Mouse (Mus musculus) midbrain, embryonic 10.5 days (tissue): ENCODE measurements around the gene Tex36. TPM values are rescaled to one million over a fixed set of nuclear protein-coding genes. Genes with fewer than 3 reads are reported as not detected.

ENCODE experiments used
- DNase-seq: peaks from one replicate; pipeline ENCODE4 v3.0.0-alpha.2; 2017; ENCODE audit warnings: low spot score
- H3K27ac ChIP-seq: fragments of 300-500 bp; sonication (generic); replicated peaks from 2 replicates; pipeline ENCODE4 v1.5.1; 2016; ENCODE audit warnings: mild to moderate bottlenecking
- H3K27me3 ChIP-seq: fragments of 300-500 bp; sonication (generic); 2 replicates; pipeline ENCODE4 v1.6.1; 2016; ENCODE audit warnings: low read depth, mild to moderate bottlenecking; ENCODE audit not compliant: poor library complexity, severe bottlenecking
- H3K36me3 ChIP-seq: fragments of 300-500 bp; sonication (generic); 2 replicates; pipeline ENCODE4 v1.6.1; 2016; ENCODE audit warnings: mild to moderate bottlenecking, moderate library complexity
- H3K4me1 ChIP-seq: fragments of 300-500 bp; sonication (generic); 2 replicates; pipeline ENCODE4 v1.6.1; 2016
- H3K4me3 ChIP-seq: fragments of 300-500 bp; sonication (generic); 2 replicates; pipeline ENCODE4 v1.5.1; 2016; ENCODE audit warnings: mild to moderate bottlenecking, moderate library complexity
- H3K9me3 ChIP-seq: fragments of 300-500 bp; sonication (generic); replicated peaks from 2 replicates; pipeline ENCODE4 v1.6.1; 2016; ENCODE audit warnings: mild to moderate bottlenecking
- WGBS: fragments of 180-500 bp; shearing (Covaris S2); methylation state at CpG from one replicate; pipeline ENCODE4 v1.1.7; 2016; 5-methylcytosine and 5-hydroxymethylcytosine counted together
- polyA plus RNA-seq: library from polyadenylated mRNA; unstranded; fragments of >200 nt; fragmentation: Nextera tagmentation; extraction: Ambion mirVana; gene quantifications from 2 replicates; pipeline ENCODE4 v1.2.1, GENCODE M21; 2016

Tex36 gene
- polyA plus RNA-seq, 1 experiment from 2014 or later, result not detected

GRCm38 (mm10) chr7:133612981-133613380 lies 11.0 kb upstream of the Tex36 start:
- H3K27ac ChIP-seq, result no peak overlapping the region
- H3K4me1 ChIP-seq, result peaks cover 12% of the 10 kb centered on the region; the same call in 1 of the 2 replicates
- no peak for DNase-seq
- H3K36me3 ChIP-seq, result no peaks in the 10 kb centered on the region
- no peaks in the 10 kb centered on the region for H3K27me3 ChIP-seq
- WGBS, result 81% methylated on average over 2 of the region's 2 CpGs
- H3K9me3 ChIP-seq, result no peaks in the 10 kb centered on the region
- no peak overlapping the region for H3K4me3 ChIP-seq

DNA sequence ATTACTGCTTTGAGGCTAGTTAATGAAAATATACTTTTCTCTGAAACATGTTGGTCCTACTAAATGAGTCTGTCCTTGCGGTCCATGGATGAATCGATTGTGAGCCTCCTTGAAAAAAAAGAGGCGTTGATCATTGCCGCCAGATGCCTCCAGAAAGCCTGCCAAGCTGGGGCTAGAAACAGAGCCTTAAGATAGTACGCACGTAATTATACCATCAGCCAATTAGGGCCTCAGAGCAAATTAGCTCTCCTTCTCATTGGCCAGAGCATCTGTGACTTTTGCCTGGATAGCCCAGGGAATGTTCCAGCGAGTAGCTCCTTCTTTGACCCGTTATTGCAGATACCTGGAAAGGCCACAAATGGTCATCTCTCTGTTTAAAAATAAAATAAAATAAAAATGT lies 7.6 kb upstream of the Tex36 start:
- 90% methylated on average over 8 of the region's 8 CpGs for WGBS
- DNase-seq, result no peak
- Histone ChIP-seq H3K27ac (no peak overlapping the region), H3K27me3 (no peaks in the 10 kb centered on the region), H3K4me1 (peaks cover 13% of the 10 kb centered on the region), H3K4me3 (no peak overlapping the region), H3K9me3 (no peaks in the 10 kb centered on the region), H3K36me3 (no peaks in the 10 kb centered on the region)

DNA sequence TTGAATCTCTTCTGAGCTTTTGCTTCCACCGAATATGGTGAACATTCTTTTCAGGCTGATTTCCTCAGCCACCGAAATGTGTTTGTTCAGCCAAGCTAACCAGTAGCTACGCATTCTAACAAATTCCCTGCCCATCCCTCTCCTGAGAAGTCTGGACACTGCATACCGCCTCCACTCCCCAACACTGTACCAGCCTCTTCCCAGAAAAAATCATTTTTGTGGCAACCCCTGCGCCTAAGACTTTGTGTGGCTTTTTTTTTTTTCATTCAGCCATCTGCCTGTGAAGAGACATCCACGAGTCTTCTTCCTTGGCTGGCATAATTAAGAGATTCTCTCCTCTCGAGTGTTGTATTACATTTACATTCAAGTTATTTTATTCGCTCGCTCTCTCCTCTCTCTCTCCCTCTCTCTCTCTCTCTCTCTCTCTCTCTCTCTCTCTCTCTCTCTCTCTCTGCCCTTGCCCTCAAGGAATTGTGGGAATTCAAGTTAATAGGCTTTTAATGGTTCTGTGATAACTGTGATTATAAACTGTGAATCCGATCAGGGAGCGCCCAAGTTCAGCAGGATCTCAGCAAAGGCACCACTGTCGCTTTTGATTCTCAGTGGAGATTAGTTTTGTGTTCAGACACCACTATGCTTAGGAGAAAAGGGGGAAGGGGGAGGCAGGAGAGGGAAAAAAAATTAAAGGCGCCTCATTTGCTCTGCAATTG lies 6.8 kb upstream of the Tex36 start:
- no peaks in the 10 kb centered on the region for H3K36me3 ChIP-seq
- H3K9me3 ChIP-seq, result no peaks in the 10 kb centered on the region
- H3K4me3 ChIP-seq, result no peak overlapping the region
- DNase-seq, result no peak
- 75% methylated on average over 13 of the region's 13 CpGs for WGBS
- 0 out of 2 replicates have a peak overlapping the region, but pooled peaks have one; percentile 17 for H3K27ac ChIP-seq
- H3K4me1 ChIP-seq, result peaks cover 13% of the 10 kb centered on the region
- H3K27me3 ChIP-seq, result no peaks in the 10 kb centered on the region

DNA sequence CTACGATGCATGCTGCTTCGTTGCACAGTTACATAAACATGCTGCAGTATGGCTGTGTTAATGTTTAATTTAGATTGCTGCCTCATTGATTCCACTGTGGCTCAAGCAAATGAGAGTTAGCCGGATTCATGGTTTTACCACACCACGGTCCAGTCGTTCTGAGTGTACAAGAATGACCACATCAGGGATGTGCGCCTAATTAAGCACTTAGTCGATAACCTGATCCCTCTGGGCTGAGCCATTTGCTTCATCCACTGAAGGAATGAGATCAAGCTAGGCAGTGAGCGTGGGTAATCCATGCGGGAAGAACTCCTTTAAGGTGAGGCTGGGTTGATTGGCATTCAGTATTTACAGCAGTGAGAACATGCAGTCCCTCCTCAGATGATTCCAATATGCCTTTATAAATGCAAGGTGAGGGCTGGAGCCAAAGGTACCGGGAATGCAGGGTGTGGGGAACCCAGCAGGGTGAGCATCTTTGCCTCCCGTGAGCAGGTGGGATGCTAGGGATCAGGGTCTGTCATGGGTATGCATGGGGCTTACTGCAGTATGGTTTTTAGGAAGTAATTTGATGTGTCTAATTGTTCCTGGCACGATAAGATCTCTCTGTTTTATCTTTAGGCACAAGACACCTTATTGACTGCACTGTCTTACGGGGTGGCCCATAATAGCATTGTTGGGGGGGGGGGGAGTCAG lies 6.1 kb upstream of the Tex36 start:
- H3K27ac ChIP-seq, result peak overlapping the region; percentile 17; the same call in 1 of the 2 replicates
- no peaks in the 10 kb centered on the region for H3K9me3 ChIP-seq
- WGBS, result 81% methylated on average over 13 of the region's 13 CpGs
- no peak overlapping the region for H3K4me3 ChIP-seq
- no peaks in the 10 kb centered on the region for H3K27me3 ChIP-seq
- DNase-seq, result no peak
- peaks cover 13% of the 10 kb centered on the region for H3K4me1 ChIP-seq
- H3K36me3 ChIP-seq, result no peaks in the 10 kb centered on the region

GRCm38 (mm10) chr7:133607331-133607730 lies 5.4 kb upstream of the Tex36 start:
- Histone ChIP-seq H3K9me3 (no peaks in the 10 kb centered on the region), H3K4me3 (no peak overlapping the region)
- WGBS, result 92% methylated on average over 5 of the region's 5 CpGs

GRCm38 (mm10) chr7:133604427-133605081 lies 2.6 kb upstream of the Tex36 start:
- H3K27me3 ChIP-seq, result no peaks in the 10 kb centered on the region
- peaks cover 13% of the 10 kb centered on the region for H3K4me1 ChIP-seq
- no peaks in the 10 kb centered on the region for H3K36me3 ChIP-seq
- no peaks in the 10 kb centered on the region for H3K9me3 ChIP-seq
- 86% methylated on average over 13 of the region's 13 CpGs for WGBS
- no peak overlapping the region for H3K4me3 ChIP-seq
- no peak for DNase-seq
- no peak overlapping the region for H3K27ac ChIP-seq

More at GRCm38 (mm10) chr7:133607331-133607730, 5.4 kb upstream of the Tex36 start:
- Histone ChIP-seq H3K27ac (no peak overlapping the region), H3K27me3 (no peaks in the 10 kb centered on the region), H3K36me3 (no peaks in the 10 kb centered on the region), H3K4me1 (peaks cover 13% of the 10 kb centered on the region)
- DNase-seq, result no peak

DNA sequence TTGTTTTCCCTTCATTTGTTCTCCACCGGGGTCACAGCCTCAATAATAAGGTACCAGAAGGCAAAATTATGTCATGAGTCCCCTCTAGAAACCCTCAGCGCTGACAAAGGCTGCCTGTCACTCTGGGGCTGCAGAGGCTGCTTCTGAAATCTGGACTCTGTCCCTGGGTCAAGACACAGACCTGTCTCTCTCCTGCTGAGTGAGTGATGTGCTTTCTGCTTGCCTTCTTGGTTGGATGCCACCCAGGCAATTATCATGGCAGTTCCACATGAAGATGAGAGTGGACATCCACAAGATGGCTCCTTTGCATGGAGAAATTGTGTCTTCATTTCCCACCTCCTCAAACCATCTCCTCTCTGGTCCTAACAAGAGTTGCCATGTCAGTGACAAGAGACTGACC lies 1.2 kb upstream of the Tex36 start:
- no peak for DNase-seq
- WGBS, result 80% methylated on average over 2 of the region's 2 CpGs
- no peak overlapping the region for H3K4me3 ChIP-seq
- peaks cover 2% of the 10 kb centered on the region for H3K4me1 ChIP-seq
- no peaks in the 10 kb centered on the region for H3K27me3 ChIP-seq
- no peak overlapping the region for H3K27ac ChIP-seq
- no peaks in the 10 kb centered on the region for H3K36me3 ChIP-seq
- no peaks in the 10 kb centered on the region for H3K9me3 ChIP-seq

DNA sequence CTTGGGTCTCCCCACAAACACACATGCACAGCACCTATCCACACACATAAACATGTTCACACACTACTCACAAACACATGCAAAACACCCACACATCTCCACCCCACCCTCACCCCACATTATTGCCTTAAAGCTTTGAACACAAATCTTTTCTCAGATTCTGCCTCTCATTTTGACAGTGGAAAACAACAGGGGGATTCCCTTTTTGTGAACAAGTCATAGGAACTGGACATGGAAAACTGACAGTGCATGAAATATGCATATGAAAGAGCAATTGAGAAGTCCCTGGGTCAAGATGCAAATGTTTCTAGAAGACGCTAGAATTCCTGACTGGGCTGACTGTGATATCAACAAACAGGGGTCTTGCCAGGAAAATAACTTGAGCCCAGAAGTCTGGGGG lies 1.4 kb downstream of the Tex36 start:
- Histone ChIP-seq H3K4me3 (no peak overlapping the region), H3K4me1 (no peaks in the 10 kb centered on the region), H3K36me3 (no peaks in the 10 kb centered on the region), H3K27me3 (no peaks in the 10 kb centered on the region), H3K9me3 (no peaks in the 10 kb centered on the region), H3K27ac (no peak overlapping the region)
- WGBS, result 80% methylated on average over 1 of the region's 1 CpGs
- DNase-seq, result no peak

GRCm38 (mm10) chr7:133591750-133592149 lies 10.2 kb downstream of the Tex36 start:
- no peaks in the 10 kb centered on the region for H3K4me1 ChIP-seq
- no peaks in the 10 kb centered on the region for H3K27me3 ChIP-seq
- no peak for DNase-seq
- H3K9me3 ChIP-seq, result no peaks in the 10 kb centered on the region
- H3K4me3 ChIP-seq, result no peak overlapping the region
- H3K27ac ChIP-seq, result no peak overlapping the region
- H3K36me3 ChIP-seq, result no peaks in the 10 kb centered on the region
- 80% methylated on average over 1 of the region's 1 CpGs for WGBS

- no peak overlapping the region for H3K4me3 ChIP-seq
- no peaks in the 10 kb centered on the region for H3K9me3 ChIP-seq
- H3K27ac ChIP-seq, result no peak overlapping the region
- 89% methylated on average over 6 of the region's 6 CpGs for WGBS
- DNase-seq, result no peak
- H3K36me3 ChIP-seq, result no peaks in the 10 kb centered on the region
- H3K27me3 ChIP-seq, result no peaks in the 10 kb centered on the region
- H3K4me1 ChIP-seq, result no peaks in the 10 kb centered on the region
Observed at GRCm38 (mm10) chr7:133583216-133583615, 18.7 kb downstream of the Tex36 start.

- no peak overlapping the region for H3K27ac ChIP-seq
- no peaks in the 10 kb centered on the region for H3K4me1 ChIP-seq
- H3K36me3 ChIP-seq, result no peaks in the 10 kb centered on the region
- H3K4me3 ChIP-seq, result no peak overlapping the region
- no peaks in the 10 kb centered on the region for H3K9me3 ChIP-seq
- no peak for DNase-seq
- 92% methylated on average over 4 of the region's 4 CpGs for WGBS
- H3K27me3 ChIP-seq, result no peaks in the 10 kb centered on the region
Observed at GRCm38 (mm10) chr7:133580296-133580640, 21.7 kb downstream of the Tex36 start.

DNA sequence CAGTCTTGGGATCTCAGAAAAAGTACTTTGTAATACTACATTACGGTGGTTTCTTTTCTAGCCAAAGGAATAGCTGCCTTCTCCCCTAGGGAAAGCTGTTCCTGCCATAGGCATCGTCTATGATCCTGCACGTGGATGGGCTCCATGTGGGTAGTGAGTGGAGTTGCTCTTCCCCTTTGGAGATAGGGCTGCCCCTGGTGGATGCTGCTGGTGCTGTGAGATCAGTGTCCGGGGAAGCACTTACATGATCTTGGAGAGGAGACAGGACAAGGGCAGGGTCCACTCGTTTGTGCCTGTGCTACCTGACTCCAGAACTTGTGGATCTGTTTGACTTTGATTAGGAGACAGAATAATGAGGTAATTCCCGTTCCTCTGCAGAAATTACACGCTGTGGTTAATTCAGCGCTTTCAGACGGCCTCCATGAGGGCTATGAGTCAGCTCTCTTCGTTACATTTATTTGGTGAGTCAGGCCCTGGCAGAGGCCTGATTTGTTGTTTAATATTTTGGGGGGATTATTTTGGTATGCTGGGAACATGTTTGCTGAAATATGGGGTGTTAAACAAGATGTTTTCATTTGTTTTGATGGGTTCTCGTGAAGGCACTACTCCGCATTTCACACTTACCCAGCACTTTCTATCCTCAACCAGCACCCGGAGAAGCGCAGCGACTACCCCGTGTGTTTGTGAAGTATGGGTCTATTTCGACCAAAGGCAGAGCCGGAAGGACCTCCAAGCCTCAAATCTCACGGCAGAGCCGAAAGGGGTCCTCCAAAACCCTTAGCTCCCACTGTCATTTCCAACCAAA lies 22.3 kb downstream of the Tex36 start:
- H3K36me3 ChIP-seq, result no peaks in the 10 kb centered on the region
- H3K9me3 ChIP-seq, result no peaks in the 10 kb centered on the region
- H3K4me1 ChIP-seq, result no peaks in the 10 kb centered on the region
- WGBS, result 87% methylated on average over 20 of the region's 20 CpGs
- no peaks in the 10 kb centered on the region for H3K27me3 ChIP-seq
- H3K4me3 ChIP-seq, result no peak overlapping the region
- no peak overlapping the region for H3K27ac ChIP-seq
- no peak for DNase-seq
